Mouse (Mus musculus): ENCODE data around the gene Tmem163. TPM values are rescaled to one million over a fixed set of nuclear protein-coding genes. Genes with fewer than 3 reads are reported as not detected.

The Tmem163 gene
- total and polyA plus RNA-seq, 2 experiments from 2014 or later = 78.2 to 91.4 TPM

DNA sequence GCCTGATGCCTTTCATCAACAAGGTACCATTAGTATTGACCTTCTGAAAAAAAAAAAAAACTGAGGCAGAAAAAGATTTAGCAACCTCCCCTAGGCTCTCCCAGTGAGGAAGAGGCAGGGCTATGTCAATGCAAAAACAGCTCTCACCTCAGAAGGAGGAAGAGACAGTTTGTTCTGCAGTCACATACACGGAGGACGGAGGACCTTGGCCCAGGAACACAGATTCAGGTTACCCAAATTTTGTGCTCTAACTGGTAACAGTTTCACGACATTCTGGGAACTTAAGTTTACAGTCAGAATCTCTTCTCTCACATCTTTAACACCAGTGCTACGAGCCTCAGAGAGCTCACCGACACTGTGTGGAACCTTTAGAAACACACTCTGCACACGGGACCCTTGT is 166.6 kb downstream of the Tmem163 start:
- TF ChIP-seq CTCF (IDR thresholded peaks at IDR 0.05) = no peak
- no peaks in the 10 kb centered on the region for H3K36me3 ChIP-seq (ENCODE audit: insufficient read depth, low read length)
- no peaks in the 10 kb centered on the region for H3K9me3 ChIP-seq (ENCODE audit: low read length)
- DNase-seq (ENCODE audit: low spot score) = no peak
- 89% methylated on average over 6 of the region's 6 CpGs for WGBS
- no peaks in the 10 kb centered on the region for H3K27me3 ChIP-seq (ENCODE audit: insufficient read depth, low read length)
- no peak overlapping the region for H3K9ac ChIP-seq (replicated peaks; ENCODE audit: low read length, poor library complexity, severe bottlenecking)
- no peak overlapping the region for H3K4me2 ChIP-seq (ENCODE audit: low read depth, low read length, poor library complexity, severe bottlenecking)
- peaks cover 3% of the 10 kb centered on the region; the same call in 1 of the 2 replicates for H3K4me1 ChIP-seq (ENCODE audit: insufficient read depth, low read length)
- no peak for ATAC-seq (ENCODE audit: low FRiP score)
- H3K4me3 ChIP-seq (ENCODE audit: low read depth, low read length) = no peak overlapping the region
- H3K27ac ChIP-seq (ENCODE audit: low read depth, low read length) = no peak overlapping the region

DNA sequence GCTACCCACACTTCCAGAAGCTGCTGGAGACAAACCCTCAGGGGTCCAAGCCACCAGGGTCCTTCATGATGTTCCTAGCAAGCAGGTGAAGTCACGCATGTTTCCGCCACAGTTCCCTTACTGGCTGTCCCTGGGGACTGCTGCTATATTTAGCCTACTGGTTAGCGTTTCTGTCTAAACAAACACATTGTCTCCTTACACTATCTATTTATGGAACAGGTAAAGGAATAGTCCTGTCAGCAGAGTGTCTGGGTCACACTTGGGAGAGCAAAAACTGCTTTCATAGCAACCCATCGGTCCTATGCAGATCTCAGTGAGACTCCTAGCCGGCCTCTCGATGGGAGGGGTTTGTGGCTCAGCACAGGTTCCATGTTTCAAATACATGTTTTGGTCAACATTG is 168.0 kb downstream of the Tmem163 start:
- Histone ChIP-seq H3K4me3 (ENCODE audit: low read depth, low read length) (no peak overlapping the region), H3K9me3 (ENCODE audit: low read length) (no peaks in the 10 kb centered on the region), H3K4me2 (ENCODE audit: low read depth, low read length, poor library complexity, severe bottlenecking) (no peak overlapping the region), H3K9ac (replicated peaks; ENCODE audit: low read length, poor library complexity, severe bottlenecking) (no peak overlapping the region), H3K4me1 (ENCODE audit: insufficient read depth, low read length) (peaks cover 6% of the 10 kb centered on the region; the same call in 1 of the 2 replicates), H3K27ac (ENCODE audit: low read depth, low read length) (no peak overlapping the region), H3K36me3 (ENCODE audit: insufficient read depth, low read length) (no peaks in the 10 kb centered on the region), H3K27me3 (ENCODE audit: insufficient read depth, low read length) (no peaks in the 10 kb centered on the region)
- no peak for TF ChIP-seq CTCF (IDR thresholded peaks at IDR 0.05)
- 82% methylated on average over 6 of the region's 6 CpGs for WGBS
- DNase-seq (ENCODE audit: low spot score) (no peak), ATAC-seq (ENCODE audit: low FRiP score) (no peak)

- Histone ChIP-seq H3K36me3 (ENCODE audit: insufficient read depth, low read length) (no peaks in the 10 kb centered on the region), H3K9me3 (ENCODE audit: low read length) (no peaks in the 10 kb centered on the region), H3K27ac (ENCODE audit: low read depth, low read length) (peak overlapping the region; percentile 40; the same call in 1 of the 2 replicates), H3K9ac (replicated peaks; ENCODE audit: low read length, poor library complexity, severe bottlenecking) (no peak overlapping the region), H3K4me2 (ENCODE audit: low read depth, low read length, poor library complexity, severe bottlenecking) (no peak overlapping the region), H3K4me1 (ENCODE audit: insufficient read depth, low read length) (peaks cover 6% of the 10 kb centered on the region; the same call in 1 of the 2 replicates), H3K4me3 (ENCODE audit: low read depth, low read length) (no peak overlapping the region), H3K27me3 (ENCODE audit: insufficient read depth, low read length) (no peaks in the 10 kb centered on the region)
- no peak for TF ChIP-seq CTCF (IDR thresholded peaks at IDR 0.05)
- WGBS = 67% methylated on average over 8 of the region's 8 CpGs
- DNase-seq (ENCODE audit: low spot score) (no peak), ATAC-seq (ENCODE audit: low FRiP score) (no peak)
Observed at GRCm38 (mm10) chr1:127508921-127509320, 170.4 kb downstream of the Tmem163 start.

- Histone ChIP-seq H3K9me3 (ENCODE audit: low read length) (no peaks in the 10 kb centered on the region), H3K27me3 (ENCODE audit: insufficient read depth, low read length) (no peaks in the 10 kb centered on the region), H3K4me3 (ENCODE audit: low read depth, low read length) (no peak overlapping the region), H3K36me3 (ENCODE audit: insufficient read depth, low read length) (no peaks in the 10 kb centered on the region), H3K9ac (replicated peaks; ENCODE audit: low read length, poor library complexity, severe bottlenecking) (no peak overlapping the region), H3K4me2 (ENCODE audit: low read depth, low read length, poor library complexity, severe bottlenecking) (no peak overlapping the region), H3K27ac (ENCODE audit: low read depth, low read length) (peak overlapping the region; percentile 57), H3K4me1 (ENCODE audit: insufficient read depth, low read length) (peaks cover 6% of the 10 kb centered on the region; the same call in 1 of the 2 replicates)
- DNase-seq (ENCODE audit: low spot score) (peak; percentile 39), ATAC-seq (ENCODE audit: low FRiP score) (peak; percentile 62)
- 44% methylated on average over 16 of the region's 16 CpGs for WGBS
- TF ChIP-seq CTCF (IDR thresholded peaks at IDR 0.05) = 0 out of 2 replicates have a peak, but pooled peaks have one; percentile 2
Observed at GRCm38 (mm10) chr1:127508067-127508739, 171.1 kb downstream of the Tmem163 start.

GRCm38 (mm10) chr1:127507042-127507650 is 172.2 kb downstream of the Tmem163 start:
- no peak for TF ChIP-seq CTCF (IDR thresholded peaks at IDR 0.05)
- H3K36me3 ChIP-seq (ENCODE audit: insufficient read depth, low read length) = no peaks in the 10 kb centered on the region
- no peak for DNase-seq (ENCODE audit: low spot score)
- ATAC-seq (ENCODE audit: low FRiP score) = no peak
- no peaks in the 10 kb centered on the region for H3K9me3 ChIP-seq (ENCODE audit: low read length)
- no peak overlapping the region for H3K4me2 ChIP-seq (ENCODE audit: low read depth, low read length, poor library complexity, severe bottlenecking)
- H3K27me3 ChIP-seq (ENCODE audit: insufficient read depth, low read length) = no peaks in the 10 kb centered on the region
- 56% methylated on average over 10 of the region's 10 CpGs for whole genome bisulfite sequencing
- H3K27ac ChIP-seq (ENCODE audit: low read depth, low read length) = peak overlapping the region; percentile 57; the same call in 1 of the 2 replicates
- no peak overlapping the region for H3K4me3 ChIP-seq (ENCODE audit: low read depth, low read length)
- peaks cover 6% of the 10 kb centered on the region; the same call in 1 of the 2 replicates for H3K4me1 ChIP-seq (ENCODE audit: insufficient read depth, low read length)
- H3K9ac ChIP-seq (replicated peaks; ENCODE audit: low read length, poor library complexity, severe bottlenecking) = no peak overlapping the region

GRCm38 (mm10) chr1:127500701-127501100 is 178.6 kb downstream of the Tmem163 start:
- no peak overlapping the region for H3K4me2 ChIP-seq (ENCODE audit: low read depth, low read length, poor library complexity, severe bottlenecking)
- DNase-seq (ENCODE audit: low spot score) (peak; percentile 39), ATAC-seq (ENCODE audit: low FRiP score) (peak; percentile 45; the same call in 1 of the 2 replicates)
- H3K4me1 ChIP-seq (ENCODE audit: insufficient read depth, low read length) = peaks cover 2% of the 10 kb centered on the region; the same call in 1 of the 2 replicates
- no peaks in the 10 kb centered on the region for H3K36me3 ChIP-seq (ENCODE audit: insufficient read depth, low read length)
- H3K9ac ChIP-seq (replicated peaks; ENCODE audit: low read length, poor library complexity, severe bottlenecking) = 0 out of 2 replicates have a peak overlapping the region, but pooled peaks have one; percentile 29
- H3K27me3 ChIP-seq (ENCODE audit: insufficient read depth, low read length) = no peaks in the 10 kb centered on the region
- TF ChIP-seq CTCF (IDR thresholded peaks at IDR 0.05) = no peak
- H3K4me3 ChIP-seq (ENCODE audit: low read depth, low read length) = no peak overlapping the region
- 43% methylated on average over 17 of the region's 17 CpGs for WGBS
- H3K9me3 ChIP-seq (ENCODE audit: low read length) = no peaks in the 10 kb centered on the region
- peak overlapping the region; percentile 68 for H3K27ac ChIP-seq (ENCODE audit: low read depth, low read length)
